Mouse (Mus musculus): ENCODE results near the gene Rheb. TPM values are rescaled to one million over a fixed set of nuclear protein-coding genes. Genes with fewer than 3 reads are reported as not detected.

Gene Rheb
- total RNA-seq, 1 experiment: 45.6 TPM

DNA sequence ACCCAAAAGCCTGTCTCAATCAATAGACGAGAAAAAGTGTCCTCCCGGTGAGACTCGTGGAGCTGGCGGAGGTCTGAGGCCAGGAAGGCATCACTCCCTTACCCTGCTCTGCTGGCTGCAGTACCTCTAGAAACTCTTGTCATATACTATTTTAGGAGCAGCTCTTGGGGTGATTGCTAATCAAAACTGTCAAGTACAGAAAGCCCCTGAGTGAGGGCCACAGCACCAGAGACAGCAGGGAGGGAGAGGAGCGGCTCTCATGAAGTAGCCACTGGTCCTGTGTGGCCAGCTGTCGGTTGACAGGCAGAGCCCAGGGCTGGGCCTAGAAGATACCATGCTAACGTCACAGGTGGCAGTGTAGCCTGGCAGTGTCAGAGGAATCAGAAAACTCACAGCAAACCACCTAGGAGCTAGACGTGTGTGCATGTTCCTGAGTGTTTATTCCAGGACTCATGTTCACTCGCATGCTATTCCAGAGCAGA is 19.1 kb upstream of the Rheb start:
- no peaks in the 10 kb centered on the region for H3K4me1 ChIP-seq (ENCODE audit: control insufficient read depth in 2 of 2, insufficient read depth in 2 of 2, low read length in 2 of 2, poor library complexity in 1 of 2)
- no peaks in the 10 kb centered on the region for H3K9me3 ChIP-seq (ENCODE audit: control insufficient read depth, insufficient read depth, low read depth, low read length)
- no peak overlapping the region for H3K4me3 ChIP-seq (ENCODE audit: insufficient read depth in 1 of 2, low read depth in 1 of 2, low read length in 2 of 2, poor library complexity in 1 of 2, severe bottlenecking in 1 of 2)
- no peak overlapping the region for H3K27ac ChIP-seq (ENCODE audit: insufficient read depth, low read depth, low read length, poor library complexity, severe bottlenecking)
- in situ Hi-C loops (cut with MboI; ENCODE audit: low sequenced_read_pairs in 2 of 2, unreplicated experiment in 2 of 2): no loop called here
- DNase-seq (ENCODE audit: low read depth, low spot score): no peak
- no peaks in the 10 kb centered on the region for H3K36me3 ChIP-seq (ENCODE audit: control insufficient read depth, insufficient read depth, low read length, poor library complexity, severe bottlenecking)
- no peak overlapping the region for H3K9ac ChIP-seq (ENCODE audit: insufficient read depth, low read depth, low read length, poor library complexity, severe bottlenecking)
- TF ChIP-seq MAFK (IDR thresholded peaks at IDR 0.05; ENCODE audit: insufficient read depth, low read depth, low read length): no peak
- no peak for TF ChIP-seq ZC3H11A (IDR thresholded peaks at IDR 0.05; ENCODE audit: borderline replicate concordance, low read depth, low read length)

DNA sequence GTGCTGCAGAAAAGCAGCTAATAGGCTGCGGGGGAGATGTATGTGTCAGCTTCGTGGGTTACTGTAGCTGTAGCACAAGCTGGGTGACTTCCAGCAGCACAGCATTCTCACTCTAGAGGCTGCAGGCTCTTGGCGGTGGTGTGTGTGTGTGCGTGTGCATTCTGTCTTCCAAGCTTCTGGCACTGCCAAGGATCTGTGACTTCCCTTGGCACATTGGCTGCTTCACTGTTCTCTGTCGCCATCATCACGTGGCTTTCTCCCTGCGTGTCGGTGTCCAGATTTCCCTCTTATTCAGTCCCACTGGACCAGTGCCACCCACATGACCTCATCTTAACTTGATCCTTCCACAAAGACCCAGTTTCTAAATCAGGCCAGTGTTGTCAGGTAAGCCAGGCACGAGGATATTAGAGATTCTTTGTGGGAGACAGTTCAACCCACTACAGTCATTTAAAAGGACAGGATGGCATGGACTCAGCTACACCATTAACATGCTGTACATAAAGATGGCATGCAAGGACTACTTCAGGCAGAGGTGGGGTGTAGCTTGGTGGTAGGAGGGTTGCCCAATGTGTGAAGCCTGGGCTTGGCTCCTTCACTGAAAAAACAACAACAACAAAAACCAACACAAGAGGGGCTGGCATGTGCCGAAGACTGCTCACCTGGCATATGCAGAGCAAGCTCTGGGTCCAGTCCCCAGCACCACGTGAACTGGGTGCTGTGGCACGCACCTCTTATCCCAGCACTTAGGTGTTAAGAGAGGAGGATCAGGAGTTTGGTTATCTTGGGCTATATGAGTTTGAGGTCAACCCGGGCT is 18.4 kb upstream of the Rheb start:
- Histone ChIP-seq H3K27ac (ENCODE audit: insufficient read depth, low read depth, low read length, poor library complexity, severe bottlenecking) (no peak overlapping the region), H3K9me3 (ENCODE audit: control insufficient read depth, insufficient read depth, low read depth, low read length) (no peaks in the 10 kb centered on the region), H3K9ac (ENCODE audit: insufficient read depth, low read depth, low read length, poor library complexity, severe bottlenecking) (no peak overlapping the region), H3K4me1 (ENCODE audit: control insufficient read depth in 2 of 2, insufficient read depth in 2 of 2, low read length in 2 of 2, poor library complexity in 1 of 2) (no peaks in the 10 kb centered on the region), H3K36me3 (ENCODE audit: control insufficient read depth, insufficient read depth, low read length, poor library complexity, severe bottlenecking) (no peaks in the 10 kb centered on the region), H3K4me3 (ENCODE audit: insufficient read depth in 1 of 2, low read depth in 1 of 2, low read length in 2 of 2, poor library complexity in 1 of 2, severe bottlenecking in 1 of 2) (no peak overlapping the region)
- TF ChIP-seq ZC3H11A (IDR thresholded peaks at IDR 0.05; ENCODE audit: borderline replicate concordance, low read depth, low read length) (no peak), CHD2 (IDR thresholded peaks at IDR 0.05; ENCODE audit: low read depth, low read length) (no peak), HCFC1 (IDR thresholded peaks at IDR 0.05; ENCODE audit: borderline replicate concordance, insufficient read depth, low read length) (no peak), ZNF384 (IDR thresholded peaks at IDR 0.05; ENCODE audit: low read depth, low read length) (no peak), MAFK (IDR thresholded peaks at IDR 0.05; ENCODE audit: insufficient read depth, low read depth, low read length) (no peak)
- no peak for DNase-seq (ENCODE audit: low read depth, low spot score)
- in situ Hi-C loops (cut with MboI; ENCODE audit: low sequenced_read_pairs in 2 of 2, unreplicated experiment in 2 of 2): no loop called here

DNA sequence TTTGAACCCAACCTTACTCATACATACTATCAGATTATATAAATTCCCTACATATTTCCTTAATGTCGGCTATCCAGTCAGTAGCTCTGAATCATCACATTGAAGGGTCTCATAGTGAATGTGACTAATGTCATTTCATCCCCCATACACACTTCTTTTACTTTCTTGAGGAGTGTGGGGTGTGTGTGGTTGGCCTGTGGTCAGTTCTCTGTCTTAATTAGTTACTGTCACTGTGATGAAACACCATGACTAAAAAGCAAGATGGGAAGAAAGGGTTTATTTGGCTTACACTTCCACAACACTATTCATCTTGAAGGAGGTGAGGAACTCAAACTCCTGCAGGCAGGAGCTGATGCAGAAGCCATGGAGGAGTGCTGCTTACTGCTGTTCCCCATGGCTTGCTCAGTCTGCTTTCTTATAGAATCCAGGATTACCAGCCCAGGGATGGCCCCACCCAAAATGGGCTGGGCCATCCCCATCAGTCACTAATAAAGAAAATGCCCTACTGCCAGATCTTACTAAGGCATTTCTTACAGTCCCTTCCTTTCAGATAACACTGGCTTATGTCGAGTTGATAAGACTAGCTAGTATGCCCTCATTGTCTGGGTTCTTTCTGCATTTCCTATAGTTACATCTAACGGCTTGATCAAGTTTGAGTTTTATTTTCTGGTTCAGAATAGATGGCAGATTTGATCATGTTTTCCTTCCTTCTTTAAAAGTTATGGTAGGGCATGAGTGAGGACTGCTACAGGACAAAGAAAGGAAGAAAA is 17.5 kb upstream of the Rheb start:
- H3K4me1 ChIP-seq (ENCODE audit: control insufficient read depth in 2 of 2, insufficient read depth in 2 of 2, low read length in 2 of 2, poor library complexity in 1 of 2): no peaks in the 10 kb centered on the region
- TF ChIP-seq HCFC1 (IDR thresholded peaks at IDR 0.05; ENCODE audit: borderline replicate concordance, insufficient read depth, low read length): no peak
- no peak for TF ChIP-seq ZC3H11A (IDR thresholded peaks at IDR 0.05; ENCODE audit: borderline replicate concordance, low read depth, low read length)
- TF ChIP-seq ZNF384 (IDR thresholded peaks at IDR 0.05; ENCODE audit: low read depth, low read length): no peak
- TF ChIP-seq MAFK (IDR thresholded peaks at IDR 0.05; ENCODE audit: insufficient read depth, low read depth, low read length): no peak
- no peak for TF ChIP-seq CHD2 (IDR thresholded peaks at IDR 0.05; ENCODE audit: low read depth, low read length)
- no peaks in the 10 kb centered on the region for H3K9me3 ChIP-seq (ENCODE audit: control insufficient read depth, insufficient read depth, low read depth, low read length)
- no peak overlapping the region for H3K4me3 ChIP-seq (ENCODE audit: insufficient read depth in 1 of 2, low read depth in 1 of 2, low read length in 2 of 2, poor library complexity in 1 of 2, severe bottlenecking in 1 of 2)
- H3K9ac ChIP-seq (ENCODE audit: insufficient read depth, low read depth, low read length, poor library complexity, severe bottlenecking): no peak overlapping the region
- H3K36me3 ChIP-seq (ENCODE audit: control insufficient read depth, insufficient read depth, low read length, poor library complexity, severe bottlenecking): no peaks in the 10 kb centered on the region
- no peak for DNase-seq (ENCODE audit: low read depth, low spot score)
- in situ Hi-C loops (cut with MboI; ENCODE audit: low sequenced_read_pairs in 2 of 2, unreplicated experiment in 2 of 2): no loop called here
- no peak overlapping the region for H3K27ac ChIP-seq (ENCODE audit: insufficient read depth, low read depth, low read length, poor library complexity, severe bottlenecking)

DNA sequence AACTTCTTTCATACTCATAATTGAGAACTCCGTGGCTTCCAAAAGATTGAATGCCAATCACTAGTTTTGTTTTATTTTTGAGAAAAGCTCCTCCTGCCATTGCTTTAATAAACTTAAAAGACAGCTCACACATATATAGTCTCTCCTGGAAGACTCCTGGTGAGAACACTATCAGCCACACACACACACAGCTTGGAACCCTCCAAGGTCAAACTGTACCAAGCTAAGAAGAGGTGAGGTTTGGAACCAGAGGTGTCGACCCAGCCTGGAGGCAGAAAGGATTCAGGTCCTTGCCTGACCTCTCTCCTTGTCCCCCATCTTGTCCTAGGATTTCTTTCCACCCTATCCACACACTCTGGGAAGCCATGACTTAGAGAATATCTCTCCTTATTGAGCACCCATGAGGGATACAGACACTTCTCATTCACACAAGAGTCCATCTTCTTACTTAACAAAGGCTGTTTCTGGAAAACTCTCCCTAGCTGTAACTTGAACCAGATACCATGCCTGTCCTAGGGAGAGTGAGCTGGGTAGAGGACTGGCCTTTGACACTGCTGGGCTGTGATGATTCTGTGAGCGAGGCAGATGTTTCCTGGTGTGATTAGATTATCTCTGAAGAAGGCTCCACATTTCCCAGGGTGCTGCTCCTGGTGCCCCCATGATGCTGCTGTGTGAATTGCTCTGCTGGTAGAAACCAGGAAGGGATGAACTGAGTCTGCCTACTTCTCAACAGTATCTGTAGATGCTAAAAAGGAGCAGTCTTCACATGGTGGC is 12.6 kb upstream of the Rheb start:
- no peak for TF ChIP-seq CHD2 (IDR thresholded peaks at IDR 0.05; ENCODE audit: low read depth, low read length)
- TF ChIP-seq HCFC1 (IDR thresholded peaks at IDR 0.05; ENCODE audit: borderline replicate concordance, insufficient read depth, low read length): no peak
- TF ChIP-seq ZNF384 (IDR thresholded peaks at IDR 0.05; ENCODE audit: low read depth, low read length): no peak
- no peak for TF ChIP-seq ZC3H11A (IDR thresholded peaks at IDR 0.05; ENCODE audit: borderline replicate concordance, low read depth, low read length)
- TF ChIP-seq MAFK (IDR thresholded peaks at IDR 0.05; ENCODE audit: insufficient read depth, low read depth, low read length): no peak
- H3K27ac ChIP-seq (ENCODE audit: insufficient read depth, low read depth, low read length, poor library complexity, severe bottlenecking): no peak overlapping the region
- H3K9ac ChIP-seq (ENCODE audit: insufficient read depth, low read depth, low read length, poor library complexity, severe bottlenecking): no peak overlapping the region

More for the DNA sequence above, 12.6 kb upstream of the Rheb start:
- H3K4me1 ChIP-seq (ENCODE audit: control insufficient read depth in 2 of 2, insufficient read depth in 2 of 2, low read length in 2 of 2, poor library complexity in 1 of 2): no peaks in the 10 kb centered on the region
- H3K36me3 ChIP-seq (ENCODE audit: control insufficient read depth, insufficient read depth, low read length, poor library complexity, severe bottlenecking): no peaks in the 10 kb centered on the region
- no peaks in the 10 kb centered on the region for H3K9me3 ChIP-seq (ENCODE audit: control insufficient read depth, insufficient read depth, low read depth, low read length)
- in situ Hi-C loops (cut with MboI; ENCODE audit: low sequenced_read_pairs in 2 of 2, unreplicated experiment in 2 of 2): no loop called here
- no peak overlapping the region for H3K4me3 ChIP-seq (ENCODE audit: insufficient read depth in 1 of 2, low read depth in 1 of 2, low read length in 2 of 2, poor library complexity in 1 of 2, severe bottlenecking in 1 of 2)
- no peak for DNase-seq (ENCODE audit: low read depth, low spot score)
